In genomic region chr13:43558357-43558756, GRCm38 (mm10) we compare ENCODE assay signal across 9 mouse cellular contexts. TPM values are rescaled to one million over a fixed set of nuclear protein-coding genes. Genes with fewer than 3 reads are reported as not detected.
DNase-seq lines count a peak whose midpoint lies in the region; ATAC-seq lines count a peak whose summit lies in the region.
"Had no signal": no experiment of that assay in that cellular context is flagged by ENCODE, and none has a peak within 500 bp of the region (broad histone marks: within the 10 kb centered on the region; RNA-seq: fewer than 3 reads in every experiment).

No protein-coding gene starts in this region.

- H3K4me3 ChIP-seq in hindbrain, embryonic 10.5 days = 0 out of 2 replicates have a peak overlapping the region, but pooled peaks have one; percentile 79
- H3K4me3 ChIP-seq in hindbrain, embryonic 11.5 days (ENCODE audit: low read depth, low read length) = no peak overlapping the region
- no peak overlapping the region for H3K4me3 ChIP-seq in forebrain, embryonic 16.5 days (replicated peaks; ENCODE audit: low read length)
- peak overlapping the region; percentile 82 for H3K4me3 ChIP-seq in liver, embryonic 13.5 days (replicated peaks)

- peaks cover 20% of the 10 kb centered on the region for H3K36me3 ChIP-seq in hindbrain, embryonic 10.5 days
- H3K36me3 ChIP-seq in hindbrain, embryonic 11.5 days (ENCODE audit: control insufficient read depth, insufficient read depth, low read length) = no peaks in the 10 kb centered on the region
- no peaks in the 10 kb centered on the region for H3K36me3 ChIP-seq in forebrain, embryonic 16.5 days (ENCODE audit: control insufficient read depth, insufficient read depth)
- no peaks in the 10 kb centered on the region; the same call in 1 of the 2 replicates for H3K36me3 ChIP-seq in liver, embryonic 13.5 days

- WGBS in hindbrain, embryonic 10.5 days = 92% methylated on average over 6 of the region's 6 CpGs
- WGBS in hindbrain, embryonic 11.5 days = 90% methylated on average over 6 of the region's 6 CpGs
- 78% methylated on average over 6 of the region's 6 CpGs for WGBS in forebrain, embryonic 16.5 days
- 79% methylated on average over 6 of the region's 6 CpGs for WGBS in liver, embryonic 13.5 days (ENCODE audit: insufficient replicate concordance)

- no peak for ATAC-seq in hindbrain, embryonic 11.5 days (ENCODE audit: low FRiP score)
- ATAC-seq in forebrain, embryonic 16.5 days = no peak
- ATAC-seq in liver, embryonic 13.5 days (ENCODE audit: low read depth) = no peak

- H3K9me3 ChIP-seq in hindbrain, embryonic 10.5 days = no peaks in the 10 kb centered on the region
- no peaks in the 10 kb centered on the region for H3K9me3 ChIP-seq in hindbrain, embryonic 11.5 days (ENCODE audit: control insufficient read depth, low read length)
- no peaks in the 10 kb centered on the region for H3K9me3 ChIP-seq in forebrain, embryonic 16.5 days (ENCODE audit: control insufficient read depth, low read length)
- H3K9me3 ChIP-seq in liver, embryonic 13.5 days (replicated peaks) = no peaks in the 10 kb centered on the region

- H3K27ac ChIP-seq in hindbrain, embryonic 10.5 days = no peak overlapping the region
- H3K27ac ChIP-seq in hindbrain, embryonic 11.5 days (ENCODE audit: low read depth, low read length) = no peak overlapping the region
- H3K27ac ChIP-seq in forebrain, embryonic 16.5 days (ENCODE audit: low read length) = no peak overlapping the region
- H3K27ac ChIP-seq in liver, embryonic 13.5 days = no peak overlapping the region

- no peak overlapping the region for H3K4me2 ChIP-seq in hindbrain, embryonic 11.5 days (replicated peaks; ENCODE audit: low read depth, low read length)
- H3K4me2 ChIP-seq in forebrain, embryonic 16.5 days (ENCODE audit: low read length) = peak overlapping the region; percentile 97; the same call in 1 of the 2 replicates
- H3K4me2 ChIP-seq in liver, embryonic 13.5 days = peak overlapping the region; percentile 97

- DNase-seq in hindbrain, embryonic 10.5 days (ENCODE audit: low spot score) = no peak
- DNase-seq in hindbrain, embryonic 11.5 days (ENCODE audit: low spot score) = no peak
- peak; percentile 65 for DNase-seq in adipocyte (ENCODE audit: low spot score)
- DNase-seq in liver, embryonic 13.5 days = no peak
- DNase-seq in urinary bladder, postnatal 36 days (ENCODE audit: low spot score in 2 of 2) = no peak
- no peak for DNase-seq in urinary bladder, postnatal 10 days (ENCODE audit: low spot score)
- DNase-seq in right cerebral cortex, postnatal 14 days = no peak
- DNase-seq: adrenal gland, postnatal 36 days had no signal

- H3K9ac ChIP-seq in hindbrain, embryonic 11.5 days (ENCODE audit: low read depth, low read length) = no peak overlapping the region
- no peak overlapping the region for H3K9ac ChIP-seq in forebrain, embryonic 16.5 days (replicated peaks; ENCODE audit: low read depth, low read length)
- H3K9ac ChIP-seq in liver, embryonic 13.5 days = no peak overlapping the region

- H3K27me3 ChIP-seq in hindbrain, embryonic 10.5 days (ENCODE audit: insufficient read depth, poor library complexity, severe bottlenecking) = peaks cover 33% of the 10 kb centered on the region
- H3K27me3 ChIP-seq in hindbrain, embryonic 11.5 days (ENCODE audit: control insufficient read depth, insufficient read depth, low read length) = no peaks in the 10 kb centered on the region; the same call in 1 of the 2 replicates
- no peaks in the 10 kb centered on the region for H3K27me3 ChIP-seq in forebrain, embryonic 16.5 days (replicated peaks; ENCODE audit: control insufficient read depth, insufficient read depth, low read length)
- H3K27me3 ChIP-seq in liver, embryonic 13.5 days = no peaks in the 10 kb centered on the region

- H3K4me1 ChIP-seq in hindbrain, embryonic 10.5 days (replicated peaks) = peaks cover 30% of the 10 kb centered on the region
- H3K4me1 ChIP-seq in hindbrain, embryonic 11.5 days (replicated peaks; ENCODE audit: control insufficient read depth, insufficient read depth, low read length) = no peaks in the 10 kb centered on the region
- H3K4me1 ChIP-seq in forebrain, embryonic 16.5 days (replicated peaks; ENCODE audit: control insufficient read depth, insufficient read depth, low read length) = peaks cover 11% of the 10 kb centered on the region
- H3K4me1 ChIP-seq in liver, embryonic 13.5 days (replicated peaks) = peaks cover 24% of the 10 kb centered on the region

RNA-seq across cellular contexts. Expression of gene Mcur1, which starts 1.6 kb away (rescaled TPM):
- 7.3 and 8.9 TPM in 2 replicates for polyA plus RNA-seq in hindbrain, embryonic 10.5 days (2016; fragmentation: Nextera tagmentation; extraction: Ambion mirVana)
- polyA plus RNA-seq in hindbrain, embryonic 11.5 days (2014; fragmentation: Nextera tagmentation; extraction: Ambion mirVana) = 9.8 and 10.8 TPM in 2 replicates
- 6.9 TPM in 2 replicates for polyA plus RNA-seq in forebrain, embryonic 16.5 days (2015; fragmentation: Nextera tagmentation; extraction: Ambion mirVana)
- 5.4 and 6.0 TPM in 2 replicates for polyA plus RNA-seq in liver, embryonic 13.5 days (2015; fragmentation: Nextera tagmentation; extraction: Ambion mirVana)

RNA-seq across cellular contexts. Expression of gene Rnf182, which starts 57.2 kb away (rescaled TPM):
- 4.6 and 6.6 TPM in 2 replicates for polyA plus RNA-seq in hindbrain, embryonic 10.5 days (2016; fragmentation: Nextera tagmentation; extraction: Ambion mirVana)
- 9.9 and 10.4 TPM in 2 replicates for polyA plus RNA-seq in hindbrain, embryonic 11.5 days (2014; fragmentation: Nextera tagmentation; extraction: Ambion mirVana)
- polyA plus RNA-seq in forebrain, embryonic 16.5 days (2015; fragmentation: Nextera tagmentation; extraction: Ambion mirVana) = 51.6 and 56.0 TPM in 2 replicates
- polyA plus RNA-seq in liver, embryonic 13.5 days (2015; fragmentation: Nextera tagmentation; extraction: Ambion mirVana) = 0.05 and 0.30 TPM in 2 replicates

Comparison
In these comparisons a context has a peak if more than half of its experiments do, and no peak if none do; other contexts are left out.
1. H3K4me3 ChIP-seq: peak in hindbrain, embryonic 10.5 days (single experiment) and liver, embryonic 13.5 days (single experiment); none in hindbrain, embryonic 11.5 days (single experiment) and forebrain, embryonic 16.5 days (single experiment).